Mouse (Mus musculus) CH12.LX (cell line): Measurements from ENCODE around the gene Ttll4. TPM values are rescaled to one million over a fixed set of nuclear protein-coding genes. Genes with fewer than 3 reads are reported as not detected.
A peak's percentile ranks its signal among the peaks of the same experiment; 100 is the strongest.

Source experiments
- DNase-seq: peaks from one replicate; pipeline ENCODE4 v3.0.0-alpha.2; 2013; ENCODE audit errors: extremely low read depth
- H3K27ac ChIP-seq: 2 replicates; pipeline ENCODE4 v1.5.1; 2012; ENCODE audit warnings: low read depth, mild to moderate bottlenecking, control low read depth, moderate library complexity; ENCODE audit not compliant: insufficient read depth
- H3K27me3 ChIP-seq: replicated peaks from 2 replicates; pipeline ENCODE3; 2012; ENCODE audit warnings: inconsistent platforms
- H3K36me3 ChIP-seq, 2 experiments: replicated peaks in 1 of 2; 2 replicates each; pipeline versions ENCODE3 to v1.6.1; 2012; ENCODE audit warnings: inconsistent platforms in 1 of 2, low read length in 1 of 2, mild to moderate bottlenecking in 1 of 2, mixed read lengths in 1 of 2, moderate library complexity in 1 of 2; ENCODE audit not compliant: control insufficient read depth in 1 of 2, insufficient read depth in 1 of 2
- H3K4me1 ChIP-seq, 2 experiments: 2 replicates each; pipeline ENCODE4 v1.6.1; 2012; ENCODE audit warnings: inconsistent platforms in 1 of 2, moderate library complexity in 1 of 2; ENCODE audit not compliant: insufficient read depth in 2 of 2, control insufficient read depth in 1 of 2
- H3K4me2 ChIP-seq: 2 replicates; pipeline ENCODE4 v1.6.1; 2012; ENCODE audit warnings: low read depth, mild to moderate bottlenecking, control low read depth; ENCODE audit not compliant: poor library complexity, insufficient read depth, severe bottlenecking
- H3K4me3 ChIP-seq, 3 experiments: fragments of 150-350 bp in 1 of 3; sonication (generic) in 1 of 3; replicated peaks in 1 of 3; 2 replicates each; pipeline versions ENCODE3 to v1.5.1; 2011 to 2012; ENCODE audit warnings: low read depth in 2 of 3, low read length in 2 of 3, mild to moderate bottlenecking in 2 of 3, moderate library complexity in 2 of 3, control low read depth in 1 of 3, improper control_type of control experiment in 1 of 3, inconsistent platforms in 1 of 3, mixed read lengths in 1 of 3; ENCODE audit not compliant: poor library complexity in 1 of 3
- H3K79me2 ChIP-seq: replicated peaks from 2 replicates; pipeline ENCODE4 v1.6.1; 2012; ENCODE audit warnings: mild to moderate bottlenecking, moderate library complexity; ENCODE audit not compliant: control insufficient read depth, poor library complexity, insufficient read depth, severe bottlenecking; ENCODE audit errors: extremely low read depth
- H3K9ac ChIP-seq: 2 replicates; pipeline ENCODE4 v1.6.1; 2012; ENCODE audit warnings: low read depth, mild to moderate bottlenecking, control low read depth, moderate library complexity; ENCODE audit not compliant: insufficient read depth
- H3K9me3 ChIP-seq: replicated peaks from 2 replicates; pipeline ENCODE3; 2012; ENCODE audit warnings: low read length, inconsistent platforms, mixed read lengths
- CTCF ChIP-seq, 2 experiments: IDR thresholded peaks in 1 of 2; conservative IDR thresholded peaks in 1 of 2; 2 replicates each; pipeline ENCODE4 v1.5.1; 2011 to 2012; ENCODE audit warnings: low read depth in 2 of 2, low read length in 2 of 2, improper control_type of control experiment in 1 of 2, inconsistent platforms in 1 of 2, mild to moderate bottlenecking in 1 of 2, moderate library complexity in 1 of 2
- ELF1 ChIP-seq: IDR thresholded peaks from 2 replicates; pipeline ENCODE4 v1.6.1; 2014; ENCODE audit warnings: low read depth, mild to moderate bottlenecking, inconsistent platforms, low read length, improper control_type of control experiment
- GABPA ChIP-seq: IDR thresholded peaks from 2 replicates; pipeline ENCODE4 v1.6.1; 2012; ENCODE audit warnings: low read depth, low read length, improper control_type of control experiment, inconsistent platforms; ENCODE audit not compliant: insufficient replicate concordance
- HCFC1 ChIP-seq: IDR thresholded peaks from 2 replicates; pipeline ENCODE4 v1.6.1; 2012; ENCODE audit warnings: low read depth, mild to moderate bottlenecking, inconsistent platforms, low read length, improper control_type of control experiment
- IRF4 ChIP-seq: IDR thresholded peaks from 2 replicates; pipeline ENCODE4 v1.6.1; 2014; ENCODE audit warnings: low read depth, mild to moderate bottlenecking, inconsistent platforms, low read length, improper control_type of control experiment
- JUN ChIP-seq: IDR thresholded peaks from 2 replicates; pipeline ENCODE4 v1.6.1; 2011; ENCODE audit warnings: low read depth, mild to moderate bottlenecking, low read length, improper control_type of control experiment, moderate library complexity; ENCODE audit not compliant: insufficient read depth
- JUND ChIP-seq: conservative IDR thresholded peaks from 2 replicates; pipeline ENCODE4 v1.6.1; 2011; ENCODE audit warnings: low read depth, low read length, improper control_type of control experiment
- MAFK ChIP-seq: IDR thresholded peaks from 2 replicates; pipeline ENCODE4 v1.6.1; 2011; ENCODE audit warnings: low read length, improper control_type of control experiment; ENCODE audit not compliant: insufficient replicate concordance
- MXI1 ChIP-seq: IDR thresholded peaks from 2 replicates; pipeline ENCODE4 v1.6.1; 2011; ENCODE audit warnings: mild to moderate bottlenecking, low read depth, low read length, improper control_type of control experiment
- NRF1 ChIP-seq: IDR thresholded peaks from 2 replicates; pipeline ENCODE4 v1.6.1; 2014; ENCODE audit warnings: low read depth, mild to moderate bottlenecking, inconsistent platforms, low read length, improper control_type of control experiment, moderate library complexity
- PAX5 ChIP-seq: IDR thresholded peaks from 2 replicates; pipeline ENCODE4 v1.6.1; 2012; ENCODE audit warnings: low read length, inconsistent platforms, mixed read lengths
- POLR2A ChIP-seq: IDR thresholded peaks from 2 replicates; pipeline ENCODE4 v1.6.1; 2011; ENCODE audit warnings: low read depth, mild to moderate bottlenecking, improper control_type of control experiment, low read length
- POLR2AphosphoS2 ChIP-seq: IDR thresholded peaks from 2 replicates; pipeline ENCODE4 v1.6.1; 2011; ENCODE audit warnings: low read depth, low read length, improper control_type of control experiment
- RAD21 ChIP-seq: IDR thresholded peaks from 2 replicates; pipeline ENCODE4 v1.6.1; 2011; ENCODE audit warnings: low read depth, mild to moderate bottlenecking, low read length, improper control_type of control experiment, moderate library complexity
- RCOR1 ChIP-seq: conservative IDR thresholded peaks from 2 replicates; pipeline ENCODE4 v1.6.1; 2012; ENCODE audit warnings: low read depth, mild to moderate bottlenecking, inconsistent platforms, low read length, improper control_type of control experiment
- SMC3 ChIP-seq: IDR thresholded peaks from 2 replicates; pipeline ENCODE4 v1.6.1; 2011; ENCODE audit warnings: low read depth, low read length, improper control_type of control experiment
- UBTF ChIP-seq: IDR thresholded peaks from 2 replicates; pipeline ENCODE4 v1.6.1; 2012; ENCODE audit warnings: low read depth, mild to moderate bottlenecking, inconsistent platforms, low read length, improper control_type of control experiment, moderate library complexity
- USF1 ChIP-seq: IDR thresholded peaks from 2 replicates; pipeline ENCODE4 v1.6.1; 2014; ENCODE audit warnings: low read depth, mild to moderate bottlenecking, inconsistent platforms, low read length, improper control_type of control experiment
- USF2 ChIP-seq: conservative IDR thresholded peaks from 2 replicates; pipeline ENCODE4 v1.6.1; 2011; ENCODE audit warnings: low read depth, low read length, improper control_type of control experiment
- ZC3H11A ChIP-seq: IDR thresholded peaks from 2 replicates; pipeline ENCODE4 v1.6.1; 2012; ENCODE audit warnings: low read depth, mild to moderate bottlenecking, inconsistent platforms, low read length, improper control_type of control experiment
- dilution Hi-C: fragments of 300-500 bp; cut with MboI; formaldehyde crosslinking; loops from 2 replicates; pipeline ENCODE4 v1.14.3; 2020; ENCODE audit warnings: low sequenced_read_pairs; ENCODE audit not compliant: extremely low pct_unique_long_range_greater_than_20kb, extremely low pct_ligation_motif_present
- in situ Hi-C: fragments of 300-500 bp; cut with MboI; formaldehyde crosslinking; loops from 3 replicates; pipeline ENCODE4 v1.14.3; 2019; ENCODE audit warnings: low sequenced_read_pairs, low pct_ligation_motif_present, low pct_unique_long_range_greater_than_20kb, mixed read lengths
- polyA plus RNA-seq: library from polyadenylated mRNA; unstranded; fragments of >175 nt; gene quantifications from 2 replicates; pipeline ENCODE4 v1.2.1, GENCODE M21; 2012; ENCODE audit warnings: low read depth; ENCODE audit not compliant: insufficient read length
- total RNA-seq, 2 experiments: library from RNA; depleted of rRNA; stranded (reverse); fragments of 300-350 nt in 1 of 2; fragments of >200 nt in 1 of 2; gene quantifications; 2 replicates each; pipeline ENCODE4 v1.2.3; 2012 to 2014

The Ttll4 gene
- total and polyA plus RNA-seq, 3 experiments: 21.8 to 85.8 (median 23.6) TPM

- no peak within 1 kb of the TSS for H3K27ac ChIP-seq
- dilution Hi-C loops: no loop called here
- no peak within 1 kb of the TSS for H3K9ac ChIP-seq
These were observed 87.2 kb downstream of the Ttll4 start, which contains the start of gene Prkag3 for GRCm38 (mm10) chr1:74748643-74749271. Gene Prkag3, minus strand, starts transcription at chr1:74749221.

GRCm38 (mm10) chr1:74749301-74749700 is 87.8 kb downstream of the Ttll4 start:
- no peaks in the 10 kb centered on the region for H3K9me3 ChIP-seq
- in situ Hi-C loops: no loop called here
- no peak overlapping the region for H3K27ac ChIP-seq

More at GRCm38 (mm10) chr1:74748643-74749271, 87.2 kb downstream of the Ttll4 start, which contains the start of gene Prkag3:
- H3K27me3 ChIP-seq: peaks cover 10% of the 10 kb centered on the region
- no peaks in the 10 kb centered on the region for H3K36me3 ChIP-seq
- DNase-seq: peak; percentile 50
- TF ChIP-seq ELF1 (0 out of 2 replicates have a peak, but pooled peaks have one; percentile 45), RAD21 (peak; percentile 16), IRF4 (0 out of 2 replicates have a peak, but pooled peaks have one; percentile 15), POLR2AphosphoS2 (no peak), GABPA (no peak), UBTF (peak; percentile 91; the same call in 1 of the 2 replicates), CTCF (conservative IDR thresholded peaks at IDR 0.05 in 1 of 2, IDR thresholded peaks at IDR 0.05 in 1 of 2; ENCODE audit: low read depth in 2 of 2, low read length in 2 of 2) (peak in 1 of 2 experiments; percentile 82; a peak in 2 of 4 replicates), SMC3 (peak; percentile 47)
- in situ Hi-C loops: no loop called here
- H3K4me1 ChIP-seq: peaks cover 15 to 23% of the 10 kb centered on the region in 2 experiments
- H3K4me3 ChIP-seq: peak within 1 kb of the TSS in 2 of 3 experiments; percentile 21 to 39
- H3K4me2 ChIP-seq: peak within 1 kb of the TSS; percentile 30
- H3K79me2 ChIP-seq: no peaks in the 10 kb centered on the region
- no peaks in the 10 kb centered on the region for H3K9me3 ChIP-seq

GRCm38 (mm10) chr1:74750683-74751082 is 89.1 kb downstream of the Ttll4 start:
- TF ChIP-seq NRF1 (no peak), MXI1 (no peak), HCFC1 (no peak), POLR2AphosphoS2 (no peak), POLR2A (no peak)
- TF ChIP-seq, all 38 proteins: peak for 0
- Histone ChIP-seq H3K4me2 (no peak overlapping the region), H3K27me3 (peaks cover 10% of the 10 kb centered on the region), H3K79me2 (no peaks in the 10 kb centered on the region), H3K27ac (no peak overlapping the region), H3K4me1 (peaks cover 21 to 33% of the 10 kb centered on the region in 2 experiments), H3K9me3 (no peaks in the 10 kb centered on the region), H3K4me3 (no peak overlapping the region), H3K36me3 (no peaks in the 10 kb centered on the region), H3K9ac (no peak overlapping the region)
- no peak for DNase-seq
- in situ Hi-C loops (loop anchor here (5.0 to 10.0 kb wide), 2 partner anchors 33 to 106 kb away; no protein-coding TSS in a partner anchor), dilution Hi-C loops (no loop called here)

More at GRCm38 (mm10) chr1:74749301-74749700, 87.8 kb downstream of the Ttll4 start:
- H3K4me2 ChIP-seq: peak overlapping the region; percentile 30
- DNase-seq: no peak
- no peaks in the 10 kb centered on the region for H3K36me3 ChIP-seq
- TF ChIP-seq USF2 (no peak), PAX5 (no peak), ZC3H11A (no peak), JUN (no peak), MAFK (no peak), HCFC1 (no peak), JUND (no peak), RCOR1 (no peak), USF1 (no peak), RAD21 (no peak)
- H3K9ac ChIP-seq: no peak overlapping the region
- no peaks in the 10 kb centered on the region for H3K79me2 ChIP-seq
- peaks cover 10% of the 10 kb centered on the region for H3K27me3 ChIP-seq
- H3K4me1 ChIP-seq: peaks cover 21 to 28% of the 10 kb centered on the region in 2 experiments
- H3K4me3 ChIP-seq: peak overlapping the region in 1 of 3 experiments; percentile 2
- dilution Hi-C loops: no loop called here
